Mouse (Mus musculus): ENCODE results near the gene Stk31.

DNA sequence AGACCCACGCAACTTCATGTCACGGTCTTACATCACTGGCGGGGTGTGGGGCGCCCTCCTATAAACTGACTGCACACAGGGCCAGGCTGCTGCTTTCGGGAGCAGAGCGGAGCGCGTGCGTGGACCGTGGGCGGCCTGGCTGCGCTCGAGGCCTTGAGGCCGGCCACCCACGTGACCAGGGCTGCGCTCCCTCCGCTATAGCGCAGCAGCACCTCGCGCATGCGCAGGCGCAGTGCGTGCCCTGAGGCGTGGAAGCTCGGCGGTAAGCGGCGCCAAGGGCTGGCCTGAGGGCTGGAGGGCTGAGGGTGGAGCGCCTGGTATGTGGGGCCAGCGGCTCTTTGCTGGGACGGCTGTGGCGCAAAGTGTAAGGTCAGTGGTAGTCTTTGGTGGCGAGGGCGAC, at the start of gene Stk31:
- TF ChIP-seq POLR2A (IDR thresholded peaks at IDR 0.05; ENCODE audit: low read depth, low read length) (no peak), CTCF (conservative IDR thresholded peaks at IDR 0.05; ENCODE audit: insufficient read depth, insufficient read length, low read depth, low read length) (no peak)
